ENCODE assay signal across 9 mouse cellular contexts in the genomic region with DNA sequence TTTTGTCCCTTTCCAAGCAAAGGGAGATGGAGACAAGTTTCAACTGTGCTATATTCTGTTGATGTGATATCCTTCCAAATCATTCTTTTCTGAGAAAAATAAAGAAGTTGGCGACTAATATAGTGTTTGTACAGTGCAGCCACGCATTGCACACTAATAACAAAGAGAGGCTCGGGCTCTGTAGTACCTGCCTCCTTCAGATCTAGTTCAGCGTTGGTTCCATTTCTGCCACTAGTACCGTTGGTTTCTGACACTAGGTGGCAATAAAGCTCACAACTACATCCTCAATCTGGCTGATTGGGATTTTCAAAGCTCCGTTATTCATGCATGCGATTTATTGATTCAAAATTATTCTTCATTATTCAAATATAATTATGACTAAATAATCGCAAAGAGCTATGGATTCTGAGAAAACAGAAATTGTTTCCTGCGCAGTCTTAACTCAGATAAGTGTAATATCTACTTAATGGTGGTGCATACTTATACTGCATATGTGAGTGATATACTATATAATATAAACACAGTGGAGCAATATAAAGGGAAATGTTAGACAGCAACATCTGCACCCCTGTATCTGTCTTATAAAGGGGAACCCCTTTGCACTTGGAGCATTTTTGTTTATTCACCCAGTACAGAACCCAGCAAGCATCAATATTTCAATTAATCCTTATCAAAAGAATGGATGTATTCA. TPM values are rescaled to one million over a fixed set of nuclear protein-coding genes. Genes with fewer than 3 reads are reported as not detected.
DNase-seq lines count a peak whose midpoint lies in the region; ATAC-seq and TF ChIP-seq lines count a peak whose summit lies in the region.
"Had no signal": no experiment of that assay in that cellular context is flagged by ENCODE, and none has a peak within 500 bp of the region (broad histone marks: within the 10 kb centered on the region; RNA-seq: fewer than 3 reads in every experiment).

No protein-coding gene starts in this region.

- no peak for DNase-seq in forebrain, embryonic 11.5 days (ENCODE audit: low spot score)
- no peak for DNase-seq in forebrain, embryonic 10.5 days (ENCODE audit: extremely low spot score, low spot score)
- DNase-seq in Muller cell, postnatal 12 days (ENCODE audit: inconsistent ontology term): peak; percentile 20
- DNase-seq in embryo, embryonic 10 days (ENCODE audit: low spot score): peak; percentile 65
- peak; percentile 33 to 46 for DNase-seq in left cerebral cortex, adult 2 months (ENCODE audit: extremely low spot score in 1 of 2, low spot score in 2 of 2)
- DNase-seq in thymus, postnatal 4 days: no peak

- no peaks in the 10 kb centered on the region for H3K9me3 ChIP-seq in forebrain, embryonic 11.5 days (ENCODE audit: control insufficient read depth, low read length)
- no peaks in the 10 kb centered on the region for H3K9me3 ChIP-seq in forebrain, embryonic 10.5 days
- H3K9me3 ChIP-seq in hindbrain, embryonic 15.5 days: no peaks in the 10 kb centered on the region
- no peaks in the 10 kb centered on the region for H3K9me3 ChIP-seq in neural tube, embryonic 13.5 days
- H3K9me3 ChIP-seq: heart, embryonic 15.5 days had no signal

- no peaks in the 10 kb centered on the region for H3K27me3 ChIP-seq in forebrain, embryonic 11.5 days (ENCODE audit: control insufficient read depth, insufficient read depth, low read length)
- H3K27me3 ChIP-seq in forebrain, embryonic 10.5 days (ENCODE audit: poor library complexity, severe bottlenecking): no peaks in the 10 kb centered on the region
- no peaks in the 10 kb centered on the region for H3K27me3 ChIP-seq in hindbrain, embryonic 15.5 days
- no peaks in the 10 kb centered on the region for H3K27me3 ChIP-seq in neural tube, embryonic 13.5 days
- H3K27me3 ChIP-seq: heart, embryonic 15.5 days had no signal

- TF ChIP-seq CTCF in left cerebral cortex, adult 2 months (IDR thresholded peaks at IDR 0.05): peak; percentile 79

- no peak overlapping the region for H3K27ac ChIP-seq in forebrain, embryonic 11.5 days (ENCODE audit: low read depth, low read length)
- no peak overlapping the region for H3K27ac ChIP-seq in forebrain, embryonic 10.5 days
- H3K27ac ChIP-seq in hindbrain, embryonic 15.5 days (replicated peaks): no peak overlapping the region
- H3K27ac ChIP-seq in left cerebral cortex, adult 2 months: no peak overlapping the region
- no peak overlapping the region for H3K27ac ChIP-seq in neural tube, embryonic 13.5 days (replicated peaks)
- H3K27ac ChIP-seq: heart, embryonic 15.5 days had no signal

- H3K36me3 ChIP-seq in forebrain, embryonic 11.5 days (ENCODE audit: control insufficient read depth, insufficient read depth, low read length): no peaks in the 10 kb centered on the region
- no peaks in the 10 kb centered on the region for H3K36me3 ChIP-seq in forebrain, embryonic 10.5 days (replicated peaks)
- H3K36me3 ChIP-seq in hindbrain, embryonic 15.5 days: no peaks in the 10 kb centered on the region
- no peaks in the 10 kb centered on the region for H3K36me3 ChIP-seq in neural tube, embryonic 13.5 days
- H3K36me3 ChIP-seq: heart, embryonic 15.5 days had no signal

- 38% methylated on average over 9 of the region's 9 CpGs for WGBS in forebrain, embryonic 11.5 days
- WGBS in forebrain, embryonic 10.5 days: 44% methylated on average over 9 of the region's 9 CpGs
- WGBS in hindbrain, embryonic 15.5 days: 29% methylated on average over 9 of the region's 9 CpGs
- 36% methylated on average over 9 of the region's 9 CpGs for WGBS in neural tube, embryonic 13.5 days

- intact Hi-C loops in left cerebral cortex, adult 2 months (cut with DNase I): loop anchor here (1.0 kb wide), 1 partner anchor 649 kb away; no protein-coding TSS in a partner anchor

- H3K4me1 ChIP-seq in forebrain, embryonic 11.5 days (replicated peaks; ENCODE audit: control insufficient read depth, insufficient read depth, low read length): no peaks in the 10 kb centered on the region
- no peaks in the 10 kb centered on the region for H3K4me1 ChIP-seq in forebrain, embryonic 10.5 days
- H3K4me1 ChIP-seq in hindbrain, embryonic 15.5 days (replicated peaks): no peaks in the 10 kb centered on the region
- H3K4me1 ChIP-seq in neural tube, embryonic 13.5 days (replicated peaks): peaks cover 6% of the 10 kb centered on the region
- H3K4me1 ChIP-seq: heart, embryonic 15.5 days had no signal

- no peak overlapping the region for H3K9ac ChIP-seq in forebrain, embryonic 11.5 days (ENCODE audit: low read length)
- H3K9ac ChIP-seq in hindbrain, embryonic 15.5 days: no peak overlapping the region
- H3K9ac ChIP-seq in neural tube, embryonic 13.5 days: no peak overlapping the region
- H3K9ac ChIP-seq: heart, embryonic 15.5 days had no signal

- no peak overlapping the region for H3K4me3 ChIP-seq in forebrain, embryonic 11.5 days (ENCODE audit: low read depth, low read length)
- H3K4me3 ChIP-seq in forebrain, embryonic 10.5 days: no peak overlapping the region
- no peak overlapping the region for H3K4me3 ChIP-seq in hindbrain, embryonic 15.5 days
- no peak overlapping the region for H3K4me3 ChIP-seq in left cerebral cortex, adult 2 months
- no peak overlapping the region for H3K4me3 ChIP-seq in neural tube, embryonic 13.5 days
- H3K4me3 ChIP-seq: heart, embryonic 15.5 days had no signal

- ATAC-seq in forebrain, embryonic 11.5 days (replicated peaks; ENCODE audit: low FRiP score): peak; percentile 71
- peak; percentile 76 for ATAC-seq in hindbrain, embryonic 15.5 days (ENCODE audit: low FRiP score, low read depth)
- ATAC-seq in neural tube, embryonic 13.5 days (ENCODE audit: low read depth): peak; percentile 71

- H3K4me2 ChIP-seq in forebrain, embryonic 11.5 days (ENCODE audit: low read depth, low read length, severe bottlenecking): no peak overlapping the region
- H3K4me2 ChIP-seq in hindbrain, embryonic 15.5 days: no peak overlapping the region
- H3K4me2 ChIP-seq in neural tube, embryonic 13.5 days: no peak overlapping the region
- H3K4me2 ChIP-seq: heart, embryonic 15.5 days had no signal

RNA-seq across cellular contexts. Expression of gene Tmx4, which starts 37.5 kb away (rescaled TPM):
- 49.9 and 50.6 TPM in 2 replicates for polyA plus RNA-seq in forebrain, embryonic 11.5 days (2014; fragmentation: Nextera tagmentation; extraction: Ambion mirVana)
- polyA plus RNA-seq in forebrain, embryonic 10.5 days (2016; fragmentation: Nextera tagmentation; extraction: Ambion mirVana): 27.1 and 27.7 TPM in 2 replicates
- polyA plus RNA-seq in hindbrain, embryonic 15.5 days (2015; fragmentation: Nextera tagmentation; extraction: Ambion mirVana): 102 and 106 TPM in 2 replicates
- total RNA-seq in left cerebral cortex, adult 2 months (2021): 100 to 1,000 TPM; 169 to 185 TPM
- polyA plus RNA-seq in neural tube, embryonic 13.5 days (2015; fragmentation: Nextera tagmentation; extraction: Ambion mirVana): 65.2 and 75.7 TPM in 2 replicates

Comparison
In these comparisons a context has a peak if more than half of its experiments do, and no peak if none do; other contexts are left out.
1. DNase-seq: peak in Muller cell, postnatal 12 days (single experiment), embryo, embryonic 10 days (single experiment) and left cerebral cortex, adult 2 months (2 of 2); none in forebrain, embryonic 11.5 days (single experiment), forebrain, embryonic 10.5 days (single experiment) and thymus, postnatal 4 days (single experiment).
2. Peak in every context shown above with its lines, with median percentiles within 50 percentile points of each other: ATAC-seq.